Mouse (Mus musculus): ENCODE data around the gene Cdhr3. TPM values are rescaled to one million over a fixed set of nuclear protein-coding genes. Genes with fewer than 3 reads are reported as not detected.
"Not testable (repeated sequence)": the region's sequence is repeated elsewhere in the genome, so short reads cannot be mapped to it uniquely, and the experiment has no call there.

The Cdhr3 gene
- total RNA-seq, 2 experiments from 2014 or later = 0.59 to 1.8 TPM

DNA sequence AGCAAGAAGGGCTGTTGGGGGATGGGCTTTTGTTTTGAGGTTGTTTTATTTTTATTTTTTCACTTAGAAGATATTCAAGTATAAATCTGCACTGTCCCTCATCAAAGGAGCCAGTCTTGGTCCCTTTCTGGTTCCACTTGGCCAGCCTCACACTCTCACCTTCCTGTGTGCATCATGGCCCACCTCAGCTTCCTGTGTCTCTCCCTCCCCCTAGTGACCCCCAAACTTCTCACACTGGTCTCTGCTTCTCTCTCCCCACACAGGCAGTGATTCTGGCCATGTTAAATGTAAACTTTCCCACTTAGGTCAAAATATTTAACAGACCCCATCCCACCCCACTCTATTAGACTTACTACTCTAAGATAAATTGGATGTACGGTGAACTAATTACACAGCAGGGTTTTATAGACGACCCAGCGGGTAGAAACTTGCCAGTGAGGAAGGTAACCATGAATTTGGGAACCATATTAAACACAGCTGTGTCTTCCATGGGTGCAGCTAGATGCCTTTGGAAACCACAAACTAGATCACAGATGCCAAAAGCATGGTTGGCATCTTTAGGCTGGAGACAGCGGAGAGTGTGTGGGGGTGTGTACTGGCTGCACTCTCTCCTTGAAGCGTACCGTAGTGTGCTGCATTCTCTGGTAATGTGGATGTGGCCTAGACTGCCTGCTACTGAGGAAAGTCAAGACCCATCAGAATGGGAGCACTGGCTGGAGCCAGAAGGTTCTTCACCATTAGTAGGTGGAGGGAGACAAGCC is 83.3 kb downstream of the Cdhr3 start:
- intact Hi-C loops (cut with DNase I) = loop anchor here (5.0 kb wide), 1 partner anchor 57 kb away; the partner anchor contains the start of gene Sypl
- DNase-seq = no peak

DNA sequence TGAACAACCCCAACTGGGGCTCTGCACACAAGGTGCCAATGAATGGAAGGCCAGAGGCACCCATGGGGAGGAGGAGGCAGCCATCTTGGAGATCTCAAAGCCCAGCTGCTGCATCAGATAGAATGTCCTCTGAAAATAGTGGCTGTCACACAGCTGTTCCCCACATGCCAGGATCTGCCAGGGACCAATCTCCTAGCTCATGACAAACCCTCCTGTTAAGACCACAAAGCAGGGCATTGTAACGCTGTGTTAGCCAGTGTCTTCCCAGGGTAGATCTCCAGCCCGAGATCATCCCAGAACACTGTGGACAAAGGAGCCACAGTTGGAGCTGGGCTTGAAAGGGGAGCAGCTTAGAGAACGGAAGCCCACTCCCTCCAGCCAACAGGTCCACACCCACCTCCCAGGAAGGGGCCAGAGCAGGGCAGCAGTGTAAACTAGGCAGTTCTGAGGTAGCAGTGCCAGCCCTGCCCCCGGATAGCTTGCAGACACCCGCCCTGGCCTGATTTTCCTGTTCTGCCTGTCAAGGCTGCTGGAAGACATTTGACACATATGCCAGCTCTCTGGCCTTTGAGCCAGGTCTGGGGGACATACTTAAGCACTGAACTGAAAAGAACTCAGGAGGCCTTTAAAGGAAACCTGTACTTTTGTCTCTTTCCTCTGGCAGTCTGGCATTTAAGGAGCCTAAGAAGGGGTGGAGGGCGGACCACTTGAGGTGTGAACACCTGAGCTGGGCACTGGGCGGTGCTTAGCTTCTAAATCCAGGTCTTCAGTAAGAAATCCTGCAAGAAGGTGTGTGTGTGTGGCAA is 84.2 kb downstream of the Cdhr3 start:
- DNase-seq = no peak
- intact Hi-C loops (cut with DNase I) = loop anchor here (5.0 kb wide), 1 partner anchor 56 kb away; the partner anchor contains the start of gene Sypl

DNA sequence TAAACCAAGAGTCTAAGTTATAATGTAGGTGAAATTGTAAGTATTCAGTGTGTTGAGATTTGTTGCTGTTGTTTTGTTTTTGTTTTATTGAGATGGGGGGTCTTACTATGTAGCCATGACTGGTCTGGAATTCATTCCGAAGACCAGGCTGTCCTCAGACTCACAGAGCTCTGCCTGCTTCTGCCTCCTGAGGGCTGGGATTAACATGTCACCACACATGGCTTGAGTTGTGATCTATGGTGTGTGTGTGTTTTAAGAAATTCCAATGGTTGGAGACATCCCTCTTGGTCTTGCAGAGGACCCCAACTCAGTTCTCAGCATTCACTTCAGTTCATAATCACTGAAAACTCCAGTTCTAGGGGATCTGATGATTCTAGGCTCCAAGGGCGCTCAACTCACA is 85.5 kb downstream of the Cdhr3 start:
- no peak for DNase-seq
- intact Hi-C loops (cut with DNase I) = loop anchor here (5.0 kb wide), 1 partner anchor 55 kb away; the partner anchor contains the start of gene Sypl

DNA sequence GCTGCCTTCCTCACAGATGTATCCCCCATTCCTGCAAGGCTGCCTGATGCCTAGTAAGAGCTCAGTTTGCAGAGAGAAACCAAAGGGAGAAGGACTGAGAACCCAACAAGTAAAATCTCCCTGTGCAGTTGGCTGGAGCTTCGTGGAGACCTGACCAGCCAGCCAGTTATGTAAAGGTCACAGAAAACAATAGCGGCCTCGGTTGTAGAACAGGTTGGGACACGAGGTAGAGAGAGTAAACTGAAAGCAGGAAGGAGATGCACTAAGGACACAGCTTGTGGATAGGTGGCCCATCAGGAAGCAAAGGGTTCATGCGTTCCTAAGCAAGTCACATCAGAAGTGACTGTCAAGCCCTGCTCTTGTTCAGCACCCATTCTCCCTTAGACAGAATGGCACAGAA is 86.8 kb downstream of the Cdhr3 start:
- intact Hi-C loops (cut with DNase I) = loop anchor here (5.0 kb wide), 1 partner anchor 54 kb away; the partner anchor contains the start of gene Sypl
- no peak for DNase-seq

DNA sequence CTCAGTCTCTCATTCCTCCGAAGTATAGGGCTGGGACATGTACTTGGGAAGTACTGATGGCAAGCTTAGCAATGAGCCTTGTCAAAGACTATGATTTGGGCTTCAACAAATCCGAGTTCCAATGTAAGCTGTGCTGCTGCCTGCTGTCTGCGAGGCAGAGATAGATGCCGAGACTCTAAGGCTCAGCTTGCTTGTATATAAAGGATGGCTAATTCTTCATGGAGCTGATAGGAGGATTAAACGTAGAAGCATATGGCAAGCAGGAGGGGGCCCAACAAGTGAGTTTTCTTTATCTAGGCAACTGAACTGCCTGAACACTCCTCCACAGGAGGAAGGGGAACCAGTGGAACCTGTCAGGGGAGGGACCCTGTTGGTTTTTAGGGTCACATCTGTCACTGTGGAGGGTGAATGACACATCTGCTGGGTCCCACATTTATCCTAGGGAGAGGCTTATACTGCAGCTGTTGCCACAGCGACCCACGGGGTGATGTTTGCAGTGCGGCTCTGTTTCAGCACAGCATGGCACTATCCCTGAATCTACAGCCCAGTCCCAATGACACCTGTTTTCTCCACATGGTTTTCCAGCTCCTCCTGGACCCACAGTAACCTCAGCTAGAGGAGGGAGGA is 89.2 kb downstream of the Cdhr3 start:
- intact Hi-C loops (cut with DNase I) = no loop called here
- DNase-seq = no peak

DNA sequence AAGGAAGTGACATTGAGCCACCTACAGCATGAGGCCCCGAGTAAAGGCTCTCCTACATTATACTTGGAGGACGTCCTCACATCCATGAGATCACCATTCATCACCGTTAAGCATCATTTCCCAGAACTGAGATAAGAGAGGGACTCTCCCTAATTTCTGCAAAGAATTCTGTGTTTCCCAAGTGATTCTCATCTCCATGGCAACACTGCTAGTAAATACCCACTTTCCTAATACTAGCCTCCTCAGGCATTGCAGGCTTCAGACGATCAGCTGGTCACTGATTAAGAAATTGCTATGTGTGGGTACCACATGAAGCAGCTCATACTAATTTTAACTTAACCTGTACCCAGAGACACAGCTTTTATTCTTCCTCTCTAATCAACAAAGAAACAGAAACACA is 92.3 kb downstream of the Cdhr3 start:
- intact Hi-C loops (cut with DNase I) = no loop called here

DNA sequence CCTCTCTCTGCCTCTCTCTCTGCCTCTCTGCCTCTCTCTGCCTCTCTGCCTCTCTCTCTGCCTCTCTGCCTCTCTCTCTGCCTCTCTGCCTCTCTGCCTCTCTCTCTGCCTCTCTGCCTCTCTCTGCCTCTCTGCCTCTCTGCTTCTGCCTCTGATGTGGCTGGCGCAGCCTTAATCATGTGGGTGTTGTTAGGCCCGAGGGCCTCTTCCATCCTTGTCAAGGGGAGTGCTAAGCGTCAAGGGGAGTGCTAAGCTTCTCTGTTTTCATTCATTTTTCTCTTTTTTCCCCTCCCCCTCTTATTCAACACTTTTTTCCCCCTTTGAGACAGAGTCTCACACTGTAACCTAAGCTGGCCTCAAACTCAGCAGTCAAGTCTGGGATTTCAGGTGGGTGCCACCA is 92.9 kb downstream of the Cdhr3 start:
- DNase-seq; intact Hi-C loops (cut with DNase I): not testable (repeated sequence)

More for the DNA sequence above, 92.3 kb downstream of the Cdhr3 start:
- no peak for DNase-seq

DNA sequence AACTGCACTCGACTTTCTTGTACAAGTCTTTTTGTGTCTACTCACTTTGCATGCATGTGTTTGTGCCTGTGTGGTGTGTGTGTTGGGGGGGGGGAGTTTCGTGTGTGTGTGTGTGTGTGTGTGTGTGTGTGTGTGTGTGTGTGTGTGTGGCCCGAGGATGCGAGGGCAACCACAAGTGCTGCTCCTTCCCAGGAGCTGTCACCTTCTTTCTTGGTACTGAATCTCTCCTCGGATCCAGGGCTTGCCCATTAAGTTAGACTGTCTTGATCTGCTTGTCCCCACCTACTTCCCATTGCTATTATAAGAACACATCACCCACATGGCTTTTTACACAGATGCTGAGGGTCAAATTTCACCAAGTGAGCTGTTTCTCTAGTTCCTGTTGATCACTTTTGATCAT is 93.9 kb downstream of the Cdhr3 start:
- no peak for DNase-seq
- intact Hi-C loops (cut with DNase I) = no loop called here

DNA sequence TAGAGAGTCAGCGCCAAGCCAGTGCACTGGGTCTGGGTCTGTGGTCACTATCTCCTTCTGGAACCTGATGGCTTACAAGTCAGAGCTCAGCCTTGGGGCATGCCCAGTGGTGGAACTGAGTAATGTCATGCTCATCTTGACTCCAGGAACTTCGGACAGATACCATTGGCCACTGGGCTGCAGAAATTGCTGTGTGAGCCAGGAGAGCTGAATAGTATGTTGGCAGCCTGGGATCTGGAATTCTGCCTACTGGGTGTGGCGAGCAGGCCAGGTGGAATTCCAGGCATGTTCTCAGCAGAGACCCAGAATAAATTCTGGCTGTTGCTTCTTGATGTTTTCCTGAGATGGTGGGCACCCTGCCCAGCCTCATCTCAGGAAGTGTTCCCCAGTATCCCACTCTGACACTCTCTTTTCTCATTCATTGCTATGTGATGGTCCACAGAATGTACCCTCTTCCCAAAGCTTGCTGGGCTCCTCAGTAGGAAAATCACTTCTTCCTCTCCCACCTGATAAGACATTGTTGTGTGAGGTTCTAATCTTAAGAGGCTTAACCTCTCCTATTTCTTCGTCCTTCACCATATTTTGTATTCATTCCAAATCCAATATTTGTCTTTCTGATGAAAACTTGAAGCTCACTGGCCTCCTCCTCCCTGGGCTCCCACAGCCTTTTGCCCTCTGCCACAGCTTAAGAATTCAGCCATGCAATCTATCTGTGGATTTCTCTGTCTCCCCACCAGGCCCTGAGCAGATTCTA is 97.4 kb downstream of the Cdhr3 start:
- intact Hi-C loops (cut with DNase I) = no loop called here

DNA sequence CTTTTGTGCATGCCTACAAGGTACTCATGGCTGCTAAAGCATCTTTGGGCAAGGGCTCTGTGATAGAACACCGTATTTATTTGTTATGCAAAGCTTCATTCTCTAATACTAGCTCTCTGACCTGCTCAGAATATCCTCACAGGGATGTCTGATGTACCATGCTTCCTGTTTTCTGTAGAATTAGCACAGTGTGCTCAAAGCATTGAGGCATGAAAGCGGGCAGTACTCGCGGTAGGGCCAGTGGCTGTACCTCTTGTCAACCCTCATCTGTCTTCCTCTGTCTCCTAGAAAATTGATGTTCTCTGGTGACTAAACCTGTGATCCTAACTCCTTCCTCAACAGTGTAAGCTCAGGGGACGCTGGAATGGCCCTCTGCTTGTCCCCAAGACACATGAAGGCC is 98.6 kb downstream of the Cdhr3 start:
- DNase-seq = no peak
- intact Hi-C loops (cut with DNase I) = no loop called here

More for the DNA sequence above, 97.4 kb downstream of the Cdhr3 start:
- DNase-seq = peak; percentile 40 to 66

DNA sequence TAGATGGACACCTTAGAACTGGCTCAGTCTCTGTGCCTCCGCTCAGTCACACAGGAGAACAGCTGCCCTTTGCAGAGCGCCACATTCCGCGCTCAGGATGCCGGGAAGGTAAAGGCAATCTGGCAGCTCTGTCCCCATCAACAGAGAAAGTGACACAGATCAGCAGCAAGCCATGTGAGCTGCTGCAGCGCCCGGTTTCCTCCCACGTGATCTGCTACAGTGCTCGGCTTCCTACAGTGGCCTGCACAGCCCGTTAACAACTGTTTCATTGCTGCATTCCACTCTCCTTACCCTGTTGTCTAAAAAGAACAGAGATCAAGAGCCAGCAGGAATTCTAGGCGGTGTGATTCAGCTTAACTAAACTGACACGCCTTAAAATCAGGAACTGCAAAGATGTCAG is 102.9 kb downstream of the Cdhr3 start:
- peak; percentile 9 to 10 for DNase-seq
- intact Hi-C loops (cut with DNase I) = no loop called here

DNA sequence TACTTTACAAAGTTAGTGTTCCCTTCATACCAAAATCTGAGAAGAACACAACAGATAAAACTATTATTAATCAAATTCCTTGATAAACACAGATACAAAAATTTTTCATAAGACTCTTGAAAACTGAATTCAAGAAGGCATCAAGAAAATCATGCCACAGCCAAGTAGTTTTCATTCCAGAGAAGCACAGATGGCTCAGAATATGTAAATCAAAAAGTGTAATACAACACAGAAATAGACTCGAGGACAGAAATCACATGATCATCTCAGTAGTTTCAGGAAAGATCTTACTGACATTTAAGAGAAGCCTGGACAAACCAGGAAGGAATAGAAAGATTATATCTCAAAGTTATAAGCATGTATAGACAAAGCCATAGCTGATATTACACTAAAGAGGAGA is 106.4 kb downstream of the Cdhr3 start:
- intact Hi-C loops (cut with DNase I) = no loop called here
- DNase-seq = no peak

Small RNA genes lying within 50 kb of the gene (microRNA-seq; reads per million reads assigned to microRNA genes)
- 0 reads per million in 2 experiments for gene Gm22904

Other genes with a start within 250 kb of the Cdhr3 start
- gene Sypl, start 139.0 kb downstream of the Cdhr3 start, total RNA-seq (2021) = 10 to 100 TPM; 87.4 to 88.3 TPM
- 10 to 100 TPM; 17.1 to 18.6 TPM for gene Atxn7l1, start 54.8 kb upstream of the Cdhr3 start, total RNA-seq (2021)